Mouse (Mus musculus): ENCODE measurements around the gene Gbx1. TPM values are rescaled to one million over a fixed set of nuclear protein-coding genes. Genes with fewer than 3 reads are reported as not detected.

Gbx1 gene
- polyA plus RNA-seq, 1 experiment from 2014 or later, result not detected

- no peaks in the 10 kb centered on the region for H3K9me3 ChIP-seq (replicated peaks; ENCODE audit: control insufficient read depth, low read length)
- ATAC-seq (ENCODE audit: insufficient read depth, low FRiP score), result no peak
- WGBS, result 27% methylated on average over 2 of the region's 2 CpGs
- peak overlapping the region; percentile 92 for H3K4me3 ChIP-seq (replicated peaks; ENCODE audit: low read length)
- H3K36me3 ChIP-seq (ENCODE audit: control insufficient read depth, insufficient read depth, low read length), result no peaks in the 10 kb centered on the region
- peaks cover 41% of the 10 kb centered on the region for H3K4me1 ChIP-seq (ENCODE audit: control insufficient read depth, insufficient read depth, low read length)
- 0 out of 2 replicates have a peak overlapping the region, but pooled peaks have one; percentile 97 for H3K9ac ChIP-seq (ENCODE audit: low read length)
- H3K4me2 ChIP-seq (ENCODE audit: low read depth, low read length), result peak overlapping the region; percentile 85
- no peak overlapping the region for H3K27ac ChIP-seq (ENCODE audit: low read length)
- no peaks in the 10 kb centered on the region for H3K27me3 ChIP-seq (ENCODE audit: control insufficient read depth, insufficient read depth, low read length)
Observed at GRCm38 (mm10) chr5:24453985-24454303, 73.1 kb downstream of the Gbx1 start.

GRCm38 (mm10) chr5:24453283-24453984, 73.6 kb downstream of the Gbx1 start:
- Histone ChIP-seq H3K9ac (ENCODE audit: low read length) (peak overlapping the region; percentile 97), H3K4me2 (ENCODE audit: low read depth, low read length) (peak overlapping the region; percentile 85), H3K36me3 (ENCODE audit: control insufficient read depth, insufficient read depth, low read length) (no peaks in the 10 kb centered on the region), H3K9me3 (replicated peaks; ENCODE audit: control insufficient read depth, low read length) (no peaks in the 10 kb centered on the region), H3K4me1 (ENCODE audit: control insufficient read depth, insufficient read depth, low read length) (peaks cover 41% of the 10 kb centered on the region), H3K27ac (ENCODE audit: low read length) (peak overlapping the region; percentile 95), H3K4me3 (replicated peaks; ENCODE audit: low read length) (peak overlapping the region; percentile 92), H3K27me3 (ENCODE audit: control insufficient read depth, insufficient read depth, low read length) (no peaks in the 10 kb centered on the region)
- 13% methylated on average over 5 of the region's 5 CpGs for WGBS
- no peak for ATAC-seq (ENCODE audit: insufficient read depth, low FRiP score)

Other genes starting within 250 kb of the Gbx1 start
- 5.6 and 6.5 TPM in 2 replicates for gene Kcnh2, start 175.6 kb downstream of the Gbx1 start, polyA plus RNA-seq (2015; fragmentation: Nextera tagmentation; extraction: Ambion mirVana)
- 6.5 and 7.3 TPM in 2 replicates for gene Nos3, start 162.4 kb downstream of the Gbx1 start, polyA plus RNA-seq (2015; fragmentation: Nextera tagmentation; extraction: Ambion mirVana)
- gene Atg9b, start 135.1 kb downstream of the Gbx1 start, polyA plus RNA-seq (2015; fragmentation: Nextera tagmentation; extraction: Ambion mirVana), result 4.2 and 5.9 TPM in 2 replicates
- gene Abcb8, start 133.5 kb downstream of the Gbx1 start, polyA plus RNA-seq (2015; fragmentation: Nextera tagmentation; extraction: Ambion mirVana), result 48.4 and 61.7 TPM in 2 replicates
- 0.23 and 0.52 TPM in 2 replicates for gene Asic3, start 113.8 kb downstream of the Gbx1 start, polyA plus RNA-seq (2015; fragmentation: Nextera tagmentation; extraction: Ambion mirVana)
- gene Cdk5, start 103.7 kb downstream of the Gbx1 start, polyA plus RNA-seq (2015; fragmentation: Nextera tagmentation; extraction: Ambion mirVana), result 44.9 TPM in 2 replicates
- 46.5 and 51.8 TPM in 2 replicates for gene Slc4a2, start 103.4 kb downstream of the Gbx1 start, polyA plus RNA-seq (2015; fragmentation: Nextera tagmentation; extraction: Ambion mirVana)
- 93.4 and 94.4 TPM in 2 replicates for gene Fastk, start 81.9 kb downstream of the Gbx1 start, polyA plus RNA-seq (2015; fragmentation: Nextera tagmentation; extraction: Ambion mirVana)
- 23.5 and 27.0 TPM in 2 replicates for gene Tmub1, start 79.3 kb downstream of the Gbx1 start, polyA plus RNA-seq (2015; fragmentation: Nextera tagmentation; extraction: Ambion mirVana)
- 13.0 and 14.7 TPM in 2 replicates for gene Agap3, start 75.0 kb downstream of the Gbx1 start, polyA plus RNA-seq (2015; fragmentation: Nextera tagmentation; extraction: Ambion mirVana)
- 0.24 and 0.58 TPM in 2 replicates for gene Asb10, start 13.8 kb upstream of the Gbx1 start, polyA plus RNA-seq (2015; fragmentation: Nextera tagmentation; extraction: Ambion mirVana)
- gene 4931409K22Rik, start 29.6 kb upstream of the Gbx1 start, polyA plus RNA-seq (2015; fragmentation: Nextera tagmentation; extraction: Ambion mirVana), result 0.13 TPM in 1 of 2 replicates, not detected in the other
- 81.7 and 81.9 TPM in 2 replicates for gene Abcf2, start 50.3 kb upstream of the Gbx1 start, polyA plus RNA-seq (2015; fragmentation: Nextera tagmentation; extraction: Ambion mirVana)
- 21.8 and 23.9 TPM in 2 replicates for gene Chpf2, start 59.5 kb upstream of the Gbx1 start, polyA plus RNA-seq (2015; fragmentation: Nextera tagmentation; extraction: Ambion mirVana)
- gene Smarcd3, start 97.2 kb upstream of the Gbx1 start, polyA plus RNA-seq (2015; fragmentation: Nextera tagmentation; extraction: Ambion mirVana), result 13.1 and 17.1 TPM in 2 replicates
- gene Nub1, start 158.3 kb upstream of the Gbx1 start, polyA plus RNA-seq (2015; fragmentation: Nextera tagmentation; extraction: Ambion mirVana), result 31.9 and 32.0 TPM in 2 replicates
- gene Wdr86, start 203.5 kb upstream of the Gbx1 start, polyA plus RNA-seq (2015; fragmentation: Nextera tagmentation; extraction: Ambion mirVana), result 8.1 TPM in 2 replicates
- gene Crygn, start 230.8 kb upstream of the Gbx1 start, polyA plus RNA-seq (2015; fragmentation: Nextera tagmentation; extraction: Ambion mirVana), result 2.7 and 2.9 TPM in 2 replicates

All from stomach, embryonic 16.5 days (tissue).